Mouse (Mus musculus): ENCODE results near the gene Washc1.

Washc1 gene

DNA sequence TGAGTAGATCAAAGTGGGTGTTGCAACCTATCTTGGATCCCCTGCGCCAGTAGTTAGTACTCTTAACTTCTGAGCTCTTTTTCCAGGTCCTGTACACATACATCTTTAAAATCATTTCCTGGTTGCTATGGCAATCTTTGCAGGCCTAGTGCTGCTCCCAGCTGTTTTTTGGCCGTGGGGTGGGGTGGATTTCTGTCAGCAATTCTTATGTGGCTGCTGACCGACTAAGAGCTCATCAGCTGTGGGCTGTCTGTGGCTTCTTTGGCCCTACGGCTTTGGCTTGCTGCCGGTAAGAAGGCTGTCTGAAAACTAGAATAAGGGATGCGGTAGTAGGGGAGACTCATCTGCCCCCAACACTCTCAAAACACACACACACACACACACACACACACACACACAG, 599 bp upstream of the Washc1 start:
- in situ Hi-C loops (cut with MboI, MseI) = loop anchor here (5.0 to 25.0 kb wide), 2 partner anchors 238 to 498 kb away; partner anchors contain the start of gene Vapa

DNA sequence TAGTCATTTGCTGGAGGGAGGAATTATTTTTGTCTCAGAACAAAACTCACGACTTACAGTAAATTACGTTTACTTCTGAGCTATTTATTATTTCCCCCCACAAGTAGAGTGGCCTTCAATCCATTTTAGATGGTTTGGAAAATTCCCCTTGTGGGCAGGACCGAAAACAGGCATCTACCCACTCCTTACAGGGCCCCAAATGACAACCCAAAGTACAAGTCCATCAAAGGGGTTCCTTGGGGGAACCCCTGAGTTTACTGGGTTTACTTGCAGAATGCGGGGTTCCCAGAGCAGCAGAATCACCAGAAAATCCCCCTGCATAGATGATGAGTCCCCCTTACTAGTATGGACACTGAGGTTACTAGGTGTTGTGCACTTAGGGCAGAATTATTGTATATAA, 821 bp downstream of the Washc1 start:
- in situ Hi-C loops (cut with MboI, MseI) = loop anchor here (5.0 to 25.0 kb wide), 2 partner anchors 240 to 500 kb away; partner anchors contain the start of gene Vapa

DNA sequence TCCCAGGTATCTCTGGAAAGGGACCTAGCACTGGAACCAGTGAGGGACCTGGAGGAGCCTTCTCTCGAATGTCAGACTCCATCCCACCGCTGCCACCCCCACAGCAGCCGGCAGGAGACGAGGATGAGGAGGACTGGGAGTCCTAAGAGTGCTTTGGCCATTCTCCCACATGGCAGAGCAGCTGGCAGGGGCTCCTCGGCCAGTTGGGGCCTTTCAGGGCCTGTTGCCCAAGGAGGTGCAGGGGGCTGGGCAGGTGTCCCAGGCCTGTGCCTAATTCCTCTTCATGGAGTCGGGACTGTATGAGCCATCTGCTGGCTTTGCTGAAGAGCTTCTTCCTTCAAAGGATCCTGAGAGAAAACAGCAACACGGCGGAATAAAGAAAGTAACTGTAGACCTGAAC, 7.6 kb downstream of the Washc1 start:
- in situ Hi-C loops (cut with MboI, MseI) = loop anchor here (25.0 kb wide), 1 partner anchor 507 kb away; the partner anchor contains the start of gene Vapa

DNA sequence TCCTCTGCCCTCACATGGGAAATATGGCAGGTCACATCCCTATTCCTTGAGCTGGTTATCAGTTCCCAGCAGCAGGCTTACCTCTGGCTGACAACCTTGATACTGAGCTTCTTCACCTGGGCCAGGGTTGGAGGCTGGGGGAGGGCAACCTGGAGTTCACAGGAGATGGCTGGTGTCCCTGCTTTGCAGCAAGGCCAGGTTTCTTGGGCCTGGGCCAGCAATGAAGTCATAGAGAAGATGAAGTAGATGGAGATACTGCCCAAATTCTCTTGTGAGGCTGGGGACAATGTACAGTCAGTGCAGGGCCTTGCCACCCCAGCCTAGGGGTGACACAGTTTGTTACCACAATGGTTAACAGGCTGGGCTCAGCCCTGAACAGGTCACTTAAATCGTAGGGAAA, 9.4 kb downstream of the Washc1 start:
- in situ Hi-C loops (cut with MboI, MseI) = loop anchor here (25.0 kb wide), 1 partner anchor 508 kb away; the partner anchor contains the start of gene Vapa

DNA sequence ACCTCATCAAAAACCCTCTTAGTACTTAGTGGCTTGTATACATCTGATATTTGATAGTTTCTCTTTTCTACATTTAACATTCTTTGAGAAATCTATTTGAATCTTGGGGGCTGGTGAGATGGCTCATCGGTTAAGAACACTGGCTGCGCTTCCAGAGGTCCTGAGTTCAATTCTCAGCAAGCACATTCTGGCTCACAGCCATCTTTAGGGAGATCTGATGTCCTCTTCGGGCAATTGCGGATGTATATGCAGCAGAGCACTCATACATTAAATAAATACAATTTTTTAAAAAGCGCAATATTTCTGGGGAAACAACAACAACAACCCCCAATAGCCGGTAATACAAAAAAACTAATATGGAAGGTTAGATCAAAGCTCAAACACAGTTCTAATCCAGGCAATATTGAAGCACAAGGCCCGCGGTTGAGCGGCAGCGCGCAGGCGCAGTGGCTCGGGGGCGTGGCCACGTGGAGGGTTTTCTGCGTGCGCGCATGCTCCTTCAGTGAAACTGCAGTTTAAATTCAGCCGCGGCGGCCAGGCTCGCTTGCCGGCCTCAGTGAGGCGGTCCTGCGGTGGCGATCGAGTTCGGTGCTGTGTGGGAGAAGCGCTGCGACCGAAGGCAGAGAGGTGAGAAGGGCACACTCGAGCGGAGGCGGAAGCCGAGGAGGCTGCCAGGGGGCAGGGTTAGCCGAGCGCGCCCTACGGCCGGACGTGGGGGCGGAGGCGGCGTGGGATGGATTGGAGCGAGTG, 11.9 kb downstream of the Washc1 start, which contains the start of gene Ddx11:
Gene Ddx11, plus strand, starts transcription at position 455 of the 750 bp plus-strand sequence.
- in situ Hi-C loops (cut with MboI, MseI) = loop anchor here (25.0 kb wide), 1 partner anchor 511 kb away; the partner anchor contains the start of gene Vapa

DNA sequence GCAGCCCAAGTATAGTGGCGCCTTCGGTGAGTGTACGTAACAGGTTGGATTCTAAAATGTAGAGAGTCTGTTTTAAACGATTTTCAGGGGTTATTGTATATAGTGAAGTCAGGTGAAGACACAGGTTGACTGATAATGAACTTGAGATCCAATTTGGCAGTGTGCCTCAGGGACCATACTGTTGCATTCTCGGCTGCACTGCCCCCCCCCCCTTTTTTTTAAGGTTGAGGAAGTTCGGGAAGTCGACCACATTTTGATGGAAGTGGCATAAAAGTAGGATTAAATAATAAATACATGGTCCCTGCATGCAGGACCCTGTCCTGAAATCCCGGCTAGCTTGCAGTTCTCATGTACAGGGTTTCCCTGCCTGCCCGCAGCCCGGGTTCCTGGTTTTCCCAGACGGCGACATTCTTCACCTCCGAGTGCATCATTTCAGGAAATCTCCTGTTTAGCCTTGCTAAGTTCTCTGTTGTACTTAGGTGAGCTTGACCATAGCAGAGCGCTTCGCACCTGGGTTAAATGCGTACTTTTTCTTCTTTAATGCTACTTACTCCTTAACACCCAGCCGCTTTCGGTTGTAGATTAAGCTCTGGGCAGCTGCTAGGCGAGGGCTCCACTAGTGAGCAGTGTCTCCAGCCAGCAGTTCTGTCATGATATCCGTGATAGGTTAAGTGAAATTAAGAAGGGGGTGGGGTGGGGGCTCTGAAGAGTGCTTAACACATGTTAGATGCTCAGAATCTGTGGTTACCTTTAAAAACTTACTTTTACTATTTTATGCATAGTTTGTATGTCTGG, 12.7 kb downstream of the Washc1 start:
- in situ Hi-C loops (cut with MboI, MseI) = loop anchor here (25.0 kb wide), 1 partner anchor 512 kb away; the partner anchor contains the start of gene Vapa

DNA sequence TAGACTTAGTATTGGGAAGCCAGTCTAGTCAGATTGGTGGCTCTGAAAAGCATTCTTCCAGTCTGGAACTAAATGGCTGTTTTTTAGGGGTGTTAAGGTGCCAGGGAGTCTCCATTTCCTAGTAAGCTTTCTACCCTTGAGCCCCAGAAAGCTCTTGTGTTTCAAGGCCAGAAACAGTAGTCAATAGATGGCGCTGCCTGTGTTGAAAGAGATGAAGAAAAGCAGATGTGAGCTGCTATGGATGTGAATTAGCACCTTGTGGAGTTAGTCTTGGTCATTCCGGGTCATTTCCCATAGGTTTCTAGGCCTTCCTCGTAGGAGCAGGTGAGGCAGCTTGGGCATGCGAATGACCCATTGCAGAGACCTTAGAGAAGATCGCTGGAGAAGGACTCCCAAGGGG, 13.9 kb downstream of the Washc1 start:
- in situ Hi-C loops (cut with MboI, MseI) = no loop called here

DNA sequence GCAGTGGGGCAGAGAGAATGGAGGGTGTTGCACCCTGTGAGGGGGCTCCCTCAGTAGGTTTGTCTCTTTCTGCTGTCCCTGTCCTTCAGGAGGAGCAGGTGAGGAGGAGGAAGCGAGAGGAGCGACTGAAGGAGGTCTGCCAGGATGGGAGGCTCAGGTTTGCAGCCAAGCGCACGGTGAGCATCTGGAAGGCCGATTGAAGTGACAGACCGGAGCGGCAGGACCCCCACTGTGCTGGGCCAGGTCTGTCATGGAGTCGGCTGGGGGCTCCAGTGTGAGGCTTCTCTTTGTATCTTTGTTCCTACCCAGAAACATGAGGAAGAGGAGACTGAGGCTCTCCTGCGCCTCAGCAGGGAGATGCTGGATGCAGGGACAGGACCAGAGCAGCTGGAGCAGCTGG, 19.0 kb downstream of the Washc1 start:
- in situ Hi-C loops (cut with MboI, MseI) = no loop called here

DNA sequence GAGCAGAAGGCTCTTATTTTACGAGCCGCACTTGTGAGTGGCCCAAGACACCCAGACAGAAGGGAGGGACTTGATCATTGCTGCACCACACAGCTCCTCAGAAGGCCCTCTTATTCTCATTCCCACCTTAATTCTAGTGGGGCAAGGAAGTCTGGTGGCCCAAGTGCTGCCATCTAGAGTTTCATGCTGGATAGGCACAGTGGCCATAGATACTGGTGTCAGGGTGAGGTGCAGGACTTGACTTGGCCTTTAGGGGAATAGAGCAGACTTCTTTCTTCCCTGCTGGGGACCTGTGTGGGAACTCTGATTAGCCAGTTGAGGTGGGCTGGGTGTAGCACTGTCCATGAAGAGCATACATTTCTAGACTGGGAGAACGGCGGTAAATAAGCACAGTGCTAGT, 19.9 kb downstream of the Washc1 start:
- in situ Hi-C loops (cut with MboI, MseI) = no loop called here

DNA sequence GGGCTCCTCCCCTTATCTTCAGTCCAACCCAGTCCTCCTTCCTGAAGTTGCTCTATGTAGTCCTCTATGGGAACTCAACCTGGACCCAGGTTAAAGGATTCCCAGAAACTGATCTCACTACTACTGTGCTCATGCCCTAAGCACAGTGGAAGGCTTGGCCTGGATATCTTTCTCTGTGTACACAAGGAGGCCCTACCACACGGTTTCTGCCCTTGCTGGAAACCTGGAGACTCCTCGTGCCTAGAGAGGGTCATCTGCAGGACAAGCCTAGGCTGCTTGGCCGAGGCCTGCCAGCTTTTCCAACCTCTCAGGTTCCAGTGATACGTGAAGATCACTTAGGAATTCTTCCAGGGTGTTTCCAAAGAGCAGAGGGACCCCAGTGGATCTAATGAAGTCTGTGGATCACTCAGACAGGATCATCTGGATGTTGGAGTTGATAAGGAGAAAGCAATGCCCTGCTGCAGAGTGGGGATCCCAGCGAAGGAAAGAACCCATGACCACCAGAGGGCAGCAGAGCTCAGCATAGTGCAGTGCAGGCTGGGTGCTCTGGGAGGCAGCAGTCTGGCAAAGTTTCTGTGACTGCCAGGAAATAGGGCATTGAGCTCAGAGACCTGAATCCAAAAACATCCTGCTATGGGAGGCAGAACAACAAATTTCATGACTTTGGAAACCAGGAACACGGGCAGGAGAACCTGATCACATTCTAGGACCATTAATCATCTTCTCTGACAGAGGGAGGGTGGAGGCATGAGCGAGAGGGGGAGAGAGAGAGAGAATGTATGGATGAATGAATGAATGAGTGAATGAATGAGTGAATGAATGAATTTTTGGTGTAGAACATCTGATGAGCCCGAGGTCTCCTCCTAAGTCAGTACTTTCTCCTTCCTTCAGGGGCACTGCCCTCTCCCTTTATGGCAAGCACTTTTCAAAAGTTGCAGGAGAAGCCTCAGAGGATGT, 41.6 kb downstream of the Washc1 start:
- in situ Hi-C loops (cut with MboI, MseI) = loop anchor here (5.0 to 25.0 kb wide), 2 partner anchors 54 to 1141 kb away; no protein-coding TSS in a partner anchor

DNA sequence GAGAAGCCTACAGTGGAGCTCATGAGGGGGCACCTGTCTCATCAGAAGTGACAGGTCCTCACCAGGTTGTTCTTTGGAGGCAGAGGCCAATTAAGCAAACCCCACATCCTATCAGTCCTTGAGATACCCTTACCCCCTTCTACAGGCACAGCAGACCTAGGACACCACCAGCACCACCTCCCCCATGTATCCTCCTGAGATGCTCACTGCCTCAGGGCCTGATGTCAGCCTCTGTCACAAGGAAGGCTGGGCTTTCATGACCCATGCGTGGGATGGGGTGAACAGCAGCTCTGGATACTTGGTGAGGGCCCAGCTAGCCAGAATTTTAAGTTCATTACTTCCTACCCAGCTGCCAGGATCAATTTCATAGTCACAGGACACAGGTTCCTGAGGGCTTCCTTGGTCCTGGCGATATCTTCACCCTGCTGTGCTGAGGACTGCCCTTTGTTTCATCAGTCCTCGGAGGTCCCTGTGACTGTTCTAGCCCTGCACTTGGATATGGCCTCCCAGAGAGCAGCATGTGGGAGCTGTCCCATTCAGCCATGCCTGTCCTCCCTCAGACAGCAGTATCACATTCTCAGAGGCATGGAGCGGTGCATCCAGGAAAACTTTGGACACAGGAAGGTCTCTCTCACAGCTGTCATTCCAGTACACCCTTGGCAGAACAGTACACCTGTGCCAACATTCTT, 42.5 kb downstream of the Washc1 start:
- in situ Hi-C loops (cut with MboI, MseI) = loop anchor here (5.0 to 25.0 kb wide), 2 partner anchors 53 to 1142 kb away; no protein-coding TSS in a partner anchor

DNA sequence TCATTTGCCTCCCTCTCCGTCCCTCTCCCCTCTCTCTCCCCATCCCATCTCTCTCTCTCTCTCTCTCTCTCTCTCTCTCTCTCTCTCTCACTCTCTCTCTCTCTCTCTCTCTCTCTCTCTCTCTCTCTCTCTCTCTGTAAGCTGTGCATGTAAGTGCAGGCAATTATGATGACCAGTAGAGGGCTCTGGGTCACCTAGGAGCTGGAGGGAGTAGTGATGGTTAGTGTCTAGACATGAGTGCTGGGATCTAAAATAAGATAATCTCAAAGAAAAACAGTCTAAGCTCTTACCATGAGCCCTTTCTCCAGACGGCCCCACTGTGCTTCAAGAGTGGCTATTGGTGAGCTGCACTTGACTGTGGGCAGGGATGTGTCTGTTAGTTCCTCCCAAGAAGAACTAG, 43.5 kb downstream of the Washc1 start:
- in situ Hi-C loops (cut with MboI, MseI) = loop anchor here (5.0 to 25.0 kb wide), 2 partner anchors 52 to 1143 kb away; no protein-coding TSS in a partner anchor

DNA sequence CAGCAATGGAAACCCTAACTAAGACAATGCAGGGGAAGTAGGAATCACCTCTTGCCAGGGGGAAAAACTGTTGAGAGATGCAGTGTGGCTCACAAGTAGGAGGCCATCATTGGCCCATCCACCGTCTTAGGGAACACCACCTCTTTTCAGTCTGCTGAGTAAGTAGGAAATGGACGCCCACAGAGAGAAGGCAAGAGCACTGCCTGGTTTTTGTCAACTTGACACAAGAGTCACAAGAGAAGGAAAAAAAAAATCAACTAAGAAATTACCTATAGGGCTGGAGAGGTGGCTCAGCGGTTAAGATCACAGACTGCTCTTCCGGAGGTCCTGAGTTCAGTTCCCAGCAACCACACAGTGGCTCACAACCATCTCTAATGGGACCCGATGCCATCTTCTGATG, 46.9 kb downstream of the Washc1 start:
- in situ Hi-C loops (cut with MboI, MseI) = loop anchor here (25.0 kb wide), 1 partner anchor 1146 kb away; no protein-coding TSS in a partner anchor

DNA sequence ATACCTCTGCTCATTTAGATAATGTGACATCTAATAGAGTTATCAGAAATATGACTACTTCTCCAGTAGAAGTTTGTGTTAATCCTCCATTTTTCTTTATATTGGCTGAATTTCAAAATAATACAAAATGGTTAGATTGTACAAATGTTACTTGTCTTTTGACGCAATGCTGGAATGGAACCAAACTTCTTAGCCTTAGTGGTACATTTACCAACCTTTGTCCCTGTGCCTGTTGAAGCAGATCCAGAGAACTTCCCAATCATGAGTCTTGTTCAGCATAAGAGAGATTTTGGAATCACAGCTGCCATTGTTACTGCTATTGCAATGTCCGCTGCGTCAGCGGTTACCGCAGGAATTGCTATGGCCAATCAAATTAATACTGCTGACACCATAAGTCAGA, 55.8 kb downstream of the Washc1 start:
- in situ Hi-C loops (cut with MboI, MseI) = loop anchor here (25.0 kb wide), 1 partner anchor 1155 kb away; no protein-coding TSS in a partner anchor
